Mouse (Mus musculus): Measurements from ENCODE around the gene Neurl2. TPM values are rescaled to one million over a fixed set of nuclear protein-coding genes. Genes with fewer than 3 reads are reported as not detected.
A peak's percentile ranks its signal among the peaks of the same experiment; 100 is the strongest.
"Not testable (repeated sequence)": the region's sequence is repeated elsewhere in the genome, so short reads cannot be mapped to it uniquely, and the experiment has no call there.

The Neurl2 gene
- total RNA-seq, 2 experiments from 2014 or later, result 38.5 to 41.9 TPM

- DNase-seq (ENCODE audit: low spot score in 2 of 2), result peak; percentile 98 to 99
Measured at GRCm38 (mm10) chr2:164822636-164823165, 10.6 kb downstream of the Neurl2 start, which contains the start of gene Zswim1. Gene Zswim1 (plus strand): TSS chr2:164822686.

- no peak for DNase-seq (ENCODE audit: low spot score in 2 of 2)
Measured at GRCm38 (mm10) chr2:164821060-164821459, 12.2 kb downstream of the Neurl2 start.

GRCm38 (mm10) chr2:164817703-164818102, 15.6 kb downstream of the Neurl2 start:
- no peak for DNase-seq (ENCODE audit: low spot score in 2 of 2)

- no peak for DNase-seq (ENCODE audit: low spot score in 2 of 2)
Measured at GRCm38 (mm10) chr2:164817206-164817605, 16.1 kb downstream of the Neurl2 start.

GRCm38 (mm10) chr2:164815821-164816220, 17.4 kb downstream of the Neurl2 start:
- no peak for DNase-seq (ENCODE audit: low spot score in 2 of 2)

GRCm38 (mm10) chr2:164815348-164815747, 17.9 kb downstream of the Neurl2 start:
- no peak for DNase-seq (ENCODE audit: low spot score in 2 of 2)

- DNase-seq (ENCODE audit: low spot score in 2 of 2), result no peak
Measured at GRCm38 (mm10) chr2:164813557-164813956, 19.7 kb downstream of the Neurl2 start.

GRCm38 (mm10) chr2:164806614-164807013, 26.6 kb downstream of the Neurl2 start:
- DNase-seq (ENCODE audit: low spot score in 2 of 2), result no peak

- no peak for DNase-seq (ENCODE audit: low spot score in 2 of 2)
Measured at GRCm38 (mm10) chr2:164805332-164805718, 27.9 kb downstream of the Neurl2 start.

GRCm38 (mm10) chr2:164804533-164805331, 28.5 kb downstream of the Neurl2 start, which contains the start of the genes Acot8 and Zswim3:
Gene Acot8 (minus strand): TSS chr2:164804882.
Gene Zswim3 (plus strand): TSS chr2:164805098.
- peak; percentile 85 to 96 for DNase-seq (ENCODE audit: low spot score in 2 of 2)

- DNase-seq (ENCODE audit: low spot score in 2 of 2), result no peak
Measured at GRCm38 (mm10) chr2:164803921-164804313, 29.3 kb downstream of the Neurl2 start.

GRCm38 (mm10) chr2:164803201-164803920, 29.9 kb downstream of the Neurl2 start:
- DNase-seq (ENCODE audit: low spot score in 2 of 2), result no peak

- DNase-seq (ENCODE audit: low spot score in 2 of 2), result no peak
Measured at GRCm38 (mm10) chr2:164800252-164801004, 32.8 kb downstream of the Neurl2 start.

- DNase-seq (ENCODE audit: low spot score in 2 of 2), result not testable (repeated sequence)
Measured at GRCm38 (mm10) chr2:164798554-164798953, 34.7 kb downstream of the Neurl2 start.

- DNase-seq (ENCODE audit: low spot score in 2 of 2), result no peak
Measured at GRCm38 (mm10) chr2:164795868-164796267, 37.4 kb downstream of the Neurl2 start.

- DNase-seq (ENCODE audit: low spot score in 2 of 2), result peak; percentile 63 to 85
Measured at GRCm38 (mm10) chr2:164794293-164794692, 39.0 kb downstream of the Neurl2 start.

GRCm38 (mm10) chr2:164793772-164794171, 39.5 kb downstream of the Neurl2 start:
- DNase-seq (ENCODE audit: low spot score in 2 of 2), result no peak

- no peak for DNase-seq (ENCODE audit: low spot score in 2 of 2)
Measured at GRCm38 (mm10) chr2:164793236-164793635, 40.0 kb downstream of the Neurl2 start.

- no peak for DNase-seq (ENCODE audit: low spot score in 2 of 2)
Measured at GRCm38 (mm10) chr2:164792400-164793190, 40.7 kb downstream of the Neurl2 start.

GRCm38 (mm10) chr2:164791841-164792261, 41.4 kb downstream of the Neurl2 start:
- DNase-seq (ENCODE audit: low spot score in 2 of 2), result no peak
